Comparison of ENCODE assay signal across 16 mouse cellular contexts in genomic region chr11:4195597-4196031, GRCm38 (mm10). TPM values are rescaled to one million over a fixed set of nuclear protein-coding genes. Genes with fewer than 3 reads are reported as not detected.
DNase-seq lines count a peak whose midpoint lies in the region; ATAC-seq and TF ChIP-seq lines count a peak whose summit lies in the region.
"Had no signal": no experiment of that assay in that cellular context is flagged by ENCODE, and none has a peak within 500 bp of the region (broad histone marks: within the 10 kb centered on the region; RNA-seq: fewer than 3 reads in every experiment).

No protein-coding gene starts in this region.

- no peaks in the 10 kb centered on the region for H3K36me3 ChIP-seq in lung, postnatal 0 days (ENCODE audit: insufficient read depth, low read length)
- H3K36me3 ChIP-seq in G1E (replicated peaks): peaks cover 87% of the 10 kb centered on the region
- H3K36me3 ChIP-seq: embryonic facial prominence, embryonic 15.5 days; forebrain, embryonic 15.5 days; hindbrain, embryonic 13.5 days had no signal

- WGBS in lung, postnatal 0 days: 69% methylated on average over 3 of the region's 3 CpGs
- 71% methylated on average over 3 of the region's 3 CpGs for WGBS in lung, adult 2 months

- no peak overlapping the region for H3K9ac ChIP-seq in lung, postnatal 0 days (replicated peaks; ENCODE audit: low read depth)
- H3K9ac ChIP-seq: embryonic facial prominence, embryonic 15.5 days; forebrain, embryonic 15.5 days; hindbrain, embryonic 13.5 days had no signal

- 0 out of 2 replicates have a peak overlapping the region, but pooled peaks have one; percentile 33 for H3K27ac ChIP-seq in lung, postnatal 0 days (ENCODE audit: low read length)
- 0 out of 2 replicates have a peak overlapping the region, but pooled peaks have one; percentile 5 for H3K27ac ChIP-seq in brown adipose tissue, adult 24 weeks (replicated peaks; ENCODE audit: low read depth, low read length)
- H3K27ac ChIP-seq: embryonic facial prominence, embryonic 15.5 days; forebrain, embryonic 15.5 days; hindbrain, embryonic 13.5 days had no signal

- H3K27me3 ChIP-seq in lung, postnatal 0 days (replicated peaks; ENCODE audit: insufficient read depth, low read length): no peaks in the 10 kb centered on the region
- H3K27me3 ChIP-seq in G1E (ENCODE audit: insufficient read depth, low read length): no peaks in the 10 kb centered on the region
- H3K27me3 ChIP-seq: embryonic facial prominence, embryonic 15.5 days; forebrain, embryonic 15.5 days; hindbrain, embryonic 13.5 days had no signal

- TF ChIP-seq EP300 in lung, postnatal 0 days (IDR thresholded peaks at IDR 0.05): no peak

- TF ChIP-seq CTCF in lung, postnatal 0 days (IDR thresholded peaks at IDR 0.05): no peak
- TF ChIP-seq CTCF in lung, adult 2 months (IDR thresholded peaks at IDR 0.05; ENCODE audit: insufficient read depth, low read length): no peak
- TF ChIP-seq CTCF in G1E (IDR thresholded peaks at IDR 0.05; ENCODE audit: low read depth, low read length): no peak

- DNase-seq in lung, postnatal 0 days (ENCODE audit: low spot score): no peak
- no peak for DNase-seq in lung, adult 2 months
- no peak for DNase-seq in G1E (ENCODE audit: low spot score)
- no peak for DNase-seq in neural tube, embryonic 10.5 days (ENCODE audit: extremely low spot score, low spot score)
- DNase-seq in urinary bladder, postnatal 14 days (ENCODE audit: low spot score): no peak
- no peak for DNase-seq in frontal cortex, postnatal 25 days (ENCODE audit: low spot score in 2 of 2)
- DNase-seq: cerebellum, postnatal 36 days had no signal

- H3K9me3 ChIP-seq in lung, postnatal 0 days (ENCODE audit: low read length): no peaks in the 10 kb centered on the region
- no peaks in the 10 kb centered on the region for H3K9me3 ChIP-seq in G1E (replicated peaks)
- H3K9me3 ChIP-seq: embryonic facial prominence, embryonic 15.5 days; forebrain, embryonic 15.5 days; hindbrain, embryonic 13.5 days had no signal

- TF ChIP-seq POLR2A in lung, adult 2 months (IDR thresholded peaks at IDR 0.05; ENCODE audit: borderline replicate concordance, extremely low read depth, low read depth, low read length): no peak

- H3K4me1 ChIP-seq in lung, postnatal 0 days (ENCODE audit: insufficient read depth, low read depth, low read length): 0 out of 2 replicates have a peak, but pooled peaks cover 3% of the 10 kb centered on the region
- H3K4me1 ChIP-seq in lung, adult 2 months (ENCODE audit: control insufficient read depth, insufficient read depth, low read length): peaks cover 34% of the 10 kb centered on the region
- H3K4me1 ChIP-seq in G1E (ENCODE audit: insufficient read depth, low read depth, low read length): peaks cover 23% of the 10 kb centered on the region
- H3K4me1 ChIP-seq in brown adipose tissue, adult 24 weeks (ENCODE audit: control insufficient read depth, insufficient read depth, insufficient read length, low read length): peaks cover 17% of the 10 kb centered on the region
- H3K4me1 ChIP-seq: forebrain, embryonic 15.5 days had no signal

- no peak overlapping the region for H3K4me2 ChIP-seq in lung, postnatal 0 days (replicated peaks; ENCODE audit: low read depth, low read length)
- H3K4me2 ChIP-seq: embryonic facial prominence, embryonic 15.5 days; forebrain, embryonic 15.5 days; hindbrain, embryonic 13.5 days had no signal

- no peak overlapping the region for H3K4me3 ChIP-seq in lung, postnatal 0 days (ENCODE audit: low read depth, low read length)
- H3K4me3 ChIP-seq in lung, adult 2 months (replicated peaks; ENCODE audit: extremely low read depth, low read depth, low read length): no peak overlapping the region
- no peak overlapping the region for H3K4me3 ChIP-seq in G1E (ENCODE audit: low read depth, low read length)
- H3K4me3 ChIP-seq in brown adipose tissue, adult 24 weeks (ENCODE audit: insufficient read depth, low read depth, low read length): no peak overlapping the region
- H3K4me3 ChIP-seq: embryonic facial prominence, embryonic 15.5 days; forebrain, embryonic 15.5 days; hindbrain, embryonic 13.5 days; myocyte had no signal

- no peak for ATAC-seq in lung, postnatal 0 days
- peak; percentile 34; the same call in 1 of the 2 replicates for ATAC-seq in G1E (ENCODE audit: extremely low read depth, insufficient number of reproducible peaks, low FRiP score, poor library complexity, severe bottlenecking)
- ATAC-seq in neutrophil, adult 5-6 weeks (ENCODE audit: extremely low read depth, insufficient number of reproducible peaks, low FRiP score, poor library complexity, severe bottlenecking): peak; percentile 89
- ATAC-seq: forebrain, embryonic 15.5 days had no signal

RNA-seq across cellular contexts. Expression of gene Tbc1d10a, which starts 9.0 kb away (rescaled TPM):
- polyA plus RNA-seq in lung, postnatal 0 days (2015; fragmentation: Nextera tagmentation; extraction: Ambion mirVana): 41.7 and 43.8 TPM in 2 replicates
- 72.8 and 78.3 TPM in 2 replicates for polyA plus RNA-seq in lung, adult 2 months (2012; rRNA removed)
- 2.2 and 5.0 TPM in 2 replicates for total RNA-seq in G1E (2014; fragmentation: Nextera tagmentation)
- 20.8 and 25.4 TPM in 2 replicates for total RNA-seq in G1E (2017)
- polyA plus RNA-seq in G1E (2012): 24.1 and 28.3 TPM in 2 replicates
- 2.4 and 2.9 TPM in 2 replicates for polyA plus RNA-seq in brown adipose tissue, adult 24 weeks (2012; ENCODE audit: insufficient read depth, insufficient read length, missing spikeins)
- total RNA-seq in neutrophil, adult 5-6 weeks (2017): 23.5 and 24.8 TPM in 2 replicates

RNA-seq across cellular contexts. Expression of gene Castor1, which starts 22.4 kb away (rescaled TPM):
- polyA plus RNA-seq in lung, postnatal 0 days (2015; fragmentation: Nextera tagmentation; extraction: Ambion mirVana): 16.5 and 17.8 TPM in 2 replicates
- 23.3 and 26.2 TPM in 2 replicates for polyA plus RNA-seq in lung, adult 2 months (2012; rRNA removed)
- total RNA-seq in G1E (2014; fragmentation: Nextera tagmentation) (8.4 and 9.0 TPM in 2 replicates), G1E (2017) (8.2 and 10.7 TPM in 2 replicates)
- polyA plus RNA-seq in G1E (2012): 2.9 and 4.5 TPM in 2 replicates
- polyA plus RNA-seq in brown adipose tissue, adult 24 weeks (2012; ENCODE audit: insufficient read depth, insufficient read length, missing spikeins): 2.4 and 3.4 TPM in 2 replicates
- 1.7 and 2.2 TPM in 2 replicates for total RNA-seq in neutrophil, adult 5-6 weeks (2017)

RNA-seq across cellular contexts. Expression of gene Sf3a1, which starts 35.5 kb away (rescaled TPM):
- polyA plus RNA-seq in lung, postnatal 0 days (2015; fragmentation: Nextera tagmentation; extraction: Ambion mirVana): 12.6 and 13.4 TPM in 2 replicates
- polyA plus RNA-seq in lung, adult 2 months (2012; rRNA removed): 27.0 and 28.2 TPM in 2 replicates
- total RNA-seq in G1E (2014; fragmentation: Nextera tagmentation) (103 and 124 TPM in 2 replicates), G1E (2017) (35.4 and 39.0 TPM in 2 replicates)
- polyA plus RNA-seq in G1E (2012): 138 and 174 TPM in 2 replicates
- 7.3 and 13.4 TPM in 2 replicates for polyA plus RNA-seq in brown adipose tissue, adult 24 weeks (2012; ENCODE audit: insufficient read depth, insufficient read length, missing spikeins)
- total RNA-seq in neutrophil, adult 5-6 weeks (2017): 26.0 and 26.3 TPM in 2 replicates

RNA-seq across cellular contexts. Expression of gene Ccdc157, which starts 35.5 kb away (rescaled TPM):
- polyA plus RNA-seq in lung, postnatal 0 days (2015; fragmentation: Nextera tagmentation; extraction: Ambion mirVana): 7.3 and 8.2 TPM in 2 replicates
- polyA plus RNA-seq in lung, adult 2 months (2012; rRNA removed): 17.6 and 19.8 TPM in 2 replicates
- 1.1 and 4.1 TPM in 2 replicates for total RNA-seq in G1E (2014; fragmentation: Nextera tagmentation)
- 2.5 and 3.2 TPM in 2 replicates for total RNA-seq in G1E (2017)
- polyA plus RNA-seq in G1E (2012): 1.1 and 1.3 TPM in 2 replicates
- polyA plus RNA-seq in brown adipose tissue, adult 24 weeks (2012; ENCODE audit: insufficient read depth, insufficient read length, missing spikeins): 1.7 and 2.1 TPM in 2 replicates
- total RNA-seq in neutrophil, adult 5-6 weeks (2017): 3.6 and 5.0 TPM in 2 replicates

RNA-seq across cellular contexts. Expression of gene Osm, which starts 40.6 kb away (rescaled TPM):
- 0.69 and 1.3 TPM in 2 replicates for polyA plus RNA-seq in lung, postnatal 0 days (2015; fragmentation: Nextera tagmentation; extraction: Ambion mirVana)
- polyA plus RNA-seq in lung, adult 2 months (2012; rRNA removed): 1.0 and 1.3 TPM in 2 replicates
- 7.2 and 8.0 TPM in 2 replicates for total RNA-seq in G1E (2014; fragmentation: Nextera tagmentation)
- total RNA-seq in G1E (2017): 8.3 and 10.3 TPM in 2 replicates
- polyA plus RNA-seq in G1E (2012): 4.0 and 4.5 TPM in 2 replicates
- not detected in 2 replicates for polyA plus RNA-seq in brown adipose tissue, adult 24 weeks (2012; ENCODE audit: insufficient read depth, insufficient read length, missing spikeins)
- total RNA-seq in neutrophil, adult 5-6 weeks (2017): 95.2 and 98.0 TPM in 2 replicates
- total RNA-seq: layer of hippocampus, adult 18-20 months had no signal
- polyA plus RNA-seq: forebrain, embryonic 15.5 days; limb, embryonic 11.5 days; myocyte; testis, adult 2 months had no signal
